Mouse (Mus musculus): ENCODE results near the gene Fndc7.
"Not testable (repeated sequence)": the region's sequence is repeated elsewhere in the genome, so short reads cannot be mapped to it uniquely, and the experiment has no call there.

DNA sequence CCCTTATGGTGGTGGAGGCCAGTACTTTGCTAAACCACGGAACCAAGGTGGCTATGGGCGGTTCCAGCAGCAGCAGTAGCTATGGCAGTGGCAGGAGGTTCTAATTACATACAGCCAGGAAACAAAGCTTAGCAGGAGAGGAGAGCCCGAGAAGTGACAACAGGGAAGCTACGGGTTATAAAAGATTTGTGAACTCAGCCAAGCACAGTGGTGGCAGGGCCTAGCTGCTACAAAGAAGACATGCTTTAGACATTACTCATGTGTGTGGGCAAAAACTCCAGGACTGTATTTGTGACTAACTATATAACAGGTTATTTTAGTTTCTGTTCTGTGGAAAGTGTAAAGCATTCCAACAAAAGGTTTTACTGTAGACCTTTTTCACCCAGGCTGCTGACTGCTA, 7.9 kb downstream of the Fndc7 start:
- not testable (repeated sequence) for TF ChIP-seq CTCF (IDR thresholded peaks at IDR 0.05; ENCODE audit: control insufficient read depth, insufficient read depth, low read length); POLR2A (IDR thresholded peaks at IDR 0.05; ENCODE audit: borderline replicate concordance, control insufficient read depth, low read depth, low read length)

Measured in bone marrow, adult 2 months (tissue).